Mouse (Mus musculus): Measurements from ENCODE around the gene Srrm4. TPM values are rescaled to one million over a fixed set of nuclear protein-coding genes. Genes with fewer than 3 reads are reported as not detected.

Srrm4 gene
- total and polyA plus RNA-seq, 3 experiments: not detected

DNA sequence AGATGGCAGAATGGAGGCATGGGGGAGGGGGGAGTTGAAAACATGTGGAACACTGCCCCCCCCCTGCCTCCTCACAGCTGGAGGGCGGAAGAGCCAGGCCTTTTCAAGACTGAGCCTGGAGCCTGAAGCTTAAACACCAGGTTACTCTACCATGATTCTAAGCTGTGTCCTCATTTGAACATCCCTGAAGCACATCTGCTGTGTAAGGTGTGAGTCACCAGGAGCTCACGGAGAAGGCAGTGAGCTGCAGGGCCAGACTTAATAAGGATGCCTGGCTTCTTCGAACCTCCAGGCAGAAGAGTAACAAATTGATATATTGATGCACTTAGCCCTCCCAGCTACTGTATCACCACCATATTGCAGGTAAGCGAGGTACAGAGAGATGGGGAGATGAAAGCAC is 79.5 kb downstream of the Srrm4 start:
- H3K4me3 ChIP-seq (ENCODE audit: control insufficient read depth in 1 of 2, insufficient read depth in 1 of 2, low read depth in 2 of 2, low read length in 2 of 2): no peak overlapping the region
- no peak overlapping the region for H3K27ac ChIP-seq (ENCODE audit: control insufficient read depth, low read depth, low read length)
- no peaks in the 10 kb centered on the region for H3K4me1 ChIP-seq (ENCODE audit: control insufficient read depth in 1 of 2, insufficient read depth in 2 of 2, low read length in 2 of 2)
- TF ChIP-seq MYC (IDR thresholded peaks at IDR 0.05; ENCODE audit: low read depth, low read length) (no peak), USF1 (IDR thresholded peaks at IDR 0.05; ENCODE audit: low read depth, low read length) (no peak), JUND (IDR thresholded peaks at IDR 0.05; ENCODE audit: low read depth, low read length) (no peak), EP300 (IDR thresholded peaks at IDR 0.05; ENCODE audit: low read depth in 1 of 2, low read length in 2 of 2) (no peak), ELF1 (IDR thresholded peaks at IDR 0.05; ENCODE audit: low read depth, low read length) (no peak), ZC3H11A (IDR thresholded peaks at IDR 0.05; ENCODE audit: low read depth, low read length) (no peak), E2F4 (IDR thresholded peaks at IDR 0.05; ENCODE audit: borderline replicate concordance, low read depth, low read length) (no peak), TCF12 (IDR thresholded peaks at IDR 0.05; ENCODE audit: low read depth, low read length) (no peak), NRF1 (IDR thresholded peaks at IDR 0.05; ENCODE audit: insufficient read depth, low read depth, low read length, poor library complexity, severe bottlenecking) (no peak), NELFE (IDR thresholded peaks at IDR 0.05; ENCODE audit: low read depth, low read length) (no peak), MAZ (IDR thresholded peaks at IDR 0.05; ENCODE audit: low read depth, low read length) (no peak), POLR2A (IDR thresholded peaks at IDR 0.05; ENCODE audit: control insufficient read depth in 1 of 2, insufficient read depth in 1 of 2, low read depth in 1 of 2, low read length in 2 of 2, poor library complexity in 1 of 2) (no peak), USF2 (IDR thresholded peaks at IDR 0.05; ENCODE audit: borderline replicate concordance in 1 of 2, insufficient read depth in 1 of 2, low read depth in 1 of 2, low read length in 2 of 2) (no peak), UBTF (IDR thresholded peaks at IDR 0.05; ENCODE audit: borderline replicate concordance, insufficient read depth, low read depth, low read length) (no peak)
- H3K9me3 ChIP-seq (replicated peaks; ENCODE audit: insufficient read depth, low read length): no peaks in the 10 kb centered on the region
- H3K79me2 ChIP-seq (ENCODE audit: control insufficient read depth, insufficient read depth, low read length, poor library complexity): no peaks in the 10 kb centered on the region
- no peak overlapping the region for H3K9ac ChIP-seq (ENCODE audit: control insufficient read depth, low read depth, low read length, poor library complexity, severe bottlenecking)
- no peaks in the 10 kb centered on the region for H3K27me3 ChIP-seq (ENCODE audit: control insufficient read depth in 1 of 2, insufficient read depth in 2 of 2, low read length in 2 of 2)
- H3K36me3 ChIP-seq (ENCODE audit: control insufficient read depth in 1 of 2, insufficient read depth in 2 of 2, low read length in 2 of 2): no peaks in the 10 kb centered on the region
- no peak for DNase-seq (ENCODE audit: low read depth, low spot score)

DNA sequence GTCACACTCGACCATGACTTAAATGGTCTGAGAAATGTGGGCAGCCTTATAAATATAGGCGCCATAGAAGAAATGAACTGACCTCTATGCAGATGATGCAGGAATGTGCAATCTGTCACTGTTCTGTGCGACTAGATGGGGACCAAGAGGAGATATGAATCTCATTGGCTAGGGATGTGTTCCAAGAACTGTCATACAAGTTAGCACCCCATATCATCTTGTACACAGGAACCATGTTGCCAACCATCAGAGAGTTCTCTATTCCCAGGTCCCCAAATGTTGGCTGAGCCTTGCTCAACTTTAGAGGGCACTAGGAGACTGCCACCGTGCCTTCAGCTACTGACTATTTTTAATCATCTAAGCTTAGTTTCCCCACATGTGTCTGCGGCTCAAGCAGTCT is 81.4 kb downstream of the Srrm4 start:
- Histone ChIP-seq H3K27ac (ENCODE audit: control insufficient read depth, low read depth, low read length) (no peak overlapping the region), H3K9me3 (replicated peaks; ENCODE audit: insufficient read depth, low read length) (no peaks in the 10 kb centered on the region), H3K9ac (ENCODE audit: control insufficient read depth, low read depth, low read length, poor library complexity, severe bottlenecking) (no peak overlapping the region)

More for the DNA sequence above, 81.4 kb downstream of the Srrm4 start:
- H3K36me3 ChIP-seq (ENCODE audit: control insufficient read depth in 1 of 2, insufficient read depth in 2 of 2, low read length in 2 of 2): no peaks in the 10 kb centered on the region
- no peaks in the 10 kb centered on the region for H3K79me2 ChIP-seq (ENCODE audit: control insufficient read depth, insufficient read depth, low read length, poor library complexity)
- H3K4me1 ChIP-seq (ENCODE audit: control insufficient read depth in 1 of 2, insufficient read depth in 2 of 2, low read length in 2 of 2): no peaks in the 10 kb centered on the region
- H3K27me3 ChIP-seq (ENCODE audit: control insufficient read depth in 1 of 2, insufficient read depth in 2 of 2, low read length in 2 of 2): no peaks in the 10 kb centered on the region
- no peak overlapping the region for H3K4me3 ChIP-seq (ENCODE audit: control insufficient read depth in 1 of 2, insufficient read depth in 1 of 2, low read depth in 2 of 2, low read length in 2 of 2)
- TF ChIP-seq ZMIZ1 (IDR thresholded peaks at IDR 0.05; ENCODE audit: low read depth, low read length) (no peak), POLR2AphosphoS5 (IDR thresholded peaks at IDR 0.05; ENCODE audit: borderline replicate concordance, low read depth, low read length) (no peak), ZC3H11A (IDR thresholded peaks at IDR 0.05; ENCODE audit: low read depth, low read length) (no peak), HCFC1 (IDR thresholded peaks at IDR 0.05; ENCODE audit: low read depth, low read length) (no peak), EP300 (IDR thresholded peaks at IDR 0.05; ENCODE audit: low read depth in 1 of 2, low read length in 2 of 2) (no peak), NELFE (IDR thresholded peaks at IDR 0.05; ENCODE audit: low read depth, low read length) (no peak), POLR2A (IDR thresholded peaks at IDR 0.05; ENCODE audit: control insufficient read depth in 1 of 2, insufficient read depth in 1 of 2, low read depth in 1 of 2, low read length in 2 of 2, poor library complexity in 1 of 2) (no peak), JUND (IDR thresholded peaks at IDR 0.05; ENCODE audit: low read depth, low read length) (no peak), USF1 (IDR thresholded peaks at IDR 0.05; ENCODE audit: low read depth, low read length) (no peak), CTCF (IDR thresholded peaks at IDR 0.05 in 2 of 3, conservative IDR thresholded peaks at IDR 0.05 in 1 of 3; ENCODE audit: control insufficient read depth in 1 of 3, insufficient read depth in 1 of 3, low read depth in 2 of 3, low read length in 3 of 3, poor library complexity in 1 of 3, severe bottlenecking in 1 of 3) (no peak), ELF1 (IDR thresholded peaks at IDR 0.05; ENCODE audit: low read depth, low read length) (no peak), UBTF (IDR thresholded peaks at IDR 0.05; ENCODE audit: borderline replicate concordance, insufficient read depth, low read depth, low read length) (no peak), KAT2A (conservative IDR thresholded peaks at IDR 0.05; ENCODE audit: low read depth, low read length) (no peak), USF2 (IDR thresholded peaks at IDR 0.05; ENCODE audit: borderline replicate concordance in 1 of 2, insufficient read depth in 1 of 2, low read depth in 1 of 2, low read length in 2 of 2) (no peak), ZNF384 (IDR thresholded peaks at IDR 0.05; ENCODE audit: low read depth, low read length) (no peak), TAL1 (IDR thresholded peaks at IDR 0.05; ENCODE audit: low read length) (no peak), BHLHE40 (IDR thresholded peaks at IDR 0.05; ENCODE audit: borderline replicate concordance, low read depth, low read length) (no peak), MYC (IDR thresholded peaks at IDR 0.05; ENCODE audit: low read depth, low read length) (no peak)
- no peak for DNase-seq (ENCODE audit: low read depth, low spot score)

Measured in MEL (cell line).